8 mouse cellular contexts compared by ENCODE assay signal in genomic region chr1:170174814-170175332, GRCm38 (mm10). TPM values are rescaled to one million over a fixed set of nuclear protein-coding genes. Genes with fewer than 3 reads are reported as not detected.
DNase-seq lines count a peak whose midpoint lies in the region; ATAC-seq and TF ChIP-seq lines count a peak whose summit lies in the region.

TSS of gene Uap1 (minus strand) at chr1:170174957.

- peak within 1 kb of the TSS; percentile 89 for H3K9ac ChIP-seq in hindbrain, embryonic 13.5 days

- DNase-seq in Patski (ENCODE audit: low read depth, low spot score) = peak; percentile 83
- DNase-seq in cerebellum, postnatal 14 days = peak; percentile 96 to 98
- peak; percentile 96 to 97 for DNase-seq in frontal cortex, postnatal 14 days (ENCODE audit: low spot score in 2 of 2)
- peak; percentile 83 to 91 for DNase-seq in layer of hippocampus, postnatal 25 days (ENCODE audit: extremely low spot score in 1 of 2, low spot score in 1 of 2)
- peak; percentile 99 for DNase-seq in lung, postnatal 25 days (ENCODE audit: low spot score)
- peak; percentile 93 for DNase-seq in retina, embryonic 14.5 days (ENCODE audit: low spot score)
- DNase-seq in thymus, postnatal 4 days = peak; percentile 98

- no peak for TF ChIP-seq CTCF in Patski (IDR thresholded peaks at IDR 0.05)

- peak within 1 kb of the TSS; percentile 66 for H3K4me2 ChIP-seq in hindbrain, embryonic 13.5 days

- peak within 1 kb of the TSS; percentile 94 for H3K27ac ChIP-seq in hindbrain, embryonic 13.5 days

- ATAC-seq in Patski = peak; percentile 92
- peak; percentile 99 for ATAC-seq in hindbrain, embryonic 13.5 days (ENCODE audit: low FRiP score)

- peak within 1 kb of the TSS; percentile 63 for H3K4me3 ChIP-seq in hindbrain, embryonic 13.5 days

- in situ Hi-C loops in Patski (cut with MboI; ENCODE audit: low pct_unique_long_range_greater_than_20kb) = no loop called here

- CTCF ChIA-PET in Patski (lab: Charles Lee) = interaction anchor here (0.8 kb wide), 2 partner anchors 12 to 18 kb away, joined by 3 to 4 read pairs; no protein-coding TSS in a partner anchor

- no peaks in the 10 kb centered on the region for H3K36me3 ChIP-seq in hindbrain, embryonic 13.5 days

- POLR2A ChIA-PET in Patski (lab: Charles Lee) = interaction anchor here (0.7 kb wide), 1 partner anchor 14 kb away, joined by 3 read pairs; no protein-coding TSS in a partner anchor

- no peaks in the 10 kb centered on the region for H3K27me3 ChIP-seq in Patski
- no peaks in the 10 kb centered on the region for H3K27me3 ChIP-seq in hindbrain, embryonic 13.5 days

- H3K9me3 ChIP-seq in hindbrain, embryonic 13.5 days = no peaks in the 10 kb centered on the region

- WGBS in hindbrain, embryonic 13.5 days = 2% methylated on average over 49 of the region's 52 CpGs

- peaks cover 23% of the 10 kb centered on the region for H3K4me1 ChIP-seq in hindbrain, embryonic 13.5 days (replicated peaks)

RNA-seq across cellular contexts. Expression of gene Uap1, which starts in this region (rescaled TPM):
- polyA plus RNA-seq in Patski (2021) = 75.2 TPM
- polyA plus RNA-seq in hindbrain, embryonic 13.5 days (2015; fragmentation: Nextera tagmentation; extraction: Ambion mirVana) = 63.0 and 63.7 TPM in 2 replicates
- 10 to 100 TPM; 53.0 to 60.0 TPM for total RNA-seq in layer of hippocampus, postnatal 25 days (2021)

Comparison
In these comparisons a context has a peak if more than half of its experiments do, and no peak if none do; other contexts are left out.
1. Peak in every context shown above with its lines: DNase-seq, ATAC-seq, H3K4me3 ChIP-seq and H3K27ac ChIP-seq.